8 mouse cellular contexts compared by ENCODE assay signal in the genomic region with DNA sequence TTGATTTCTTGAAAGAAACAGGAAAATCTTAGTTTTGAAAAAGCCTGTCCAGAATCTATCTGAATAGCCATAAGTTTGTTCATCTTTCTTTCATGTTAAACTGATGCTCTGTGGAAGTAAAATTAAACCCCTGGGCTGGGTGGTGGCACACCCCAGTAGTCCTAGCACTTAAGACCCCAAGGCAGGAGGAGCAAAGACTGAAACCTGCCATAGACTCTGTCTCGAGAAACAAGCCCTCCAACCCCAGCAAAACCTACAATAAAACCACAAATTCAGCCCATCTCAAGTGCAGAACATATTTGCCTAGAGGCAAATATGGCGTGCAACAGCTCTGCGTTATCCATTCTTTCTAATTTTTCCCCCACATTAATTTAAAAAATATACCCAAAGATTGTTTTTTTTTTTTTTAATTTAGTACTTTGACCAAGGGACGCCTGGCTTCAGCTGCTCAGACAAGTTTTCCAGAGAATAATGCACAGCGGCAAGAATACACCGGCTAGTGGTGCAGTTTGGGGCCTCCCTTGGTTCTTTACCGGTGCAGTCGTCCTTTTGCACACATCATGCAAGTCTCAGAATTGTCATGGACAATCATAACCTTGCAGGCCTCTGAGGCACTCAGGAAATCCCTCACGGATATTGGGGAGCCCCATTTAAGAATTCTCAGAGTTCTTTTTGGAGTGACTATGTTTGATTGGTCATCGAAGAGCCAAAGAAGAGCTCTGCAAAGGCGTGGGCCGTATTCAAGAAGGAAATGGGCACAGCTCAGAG. TPM values are rescaled to one million over a fixed set of nuclear protein-coding genes. Genes with fewer than 3 reads are reported as not detected.
DNase-seq lines count a peak whose midpoint lies in the region; ATAC-seq and TF ChIP-seq lines count a peak whose summit lies in the region.

No protein-coding gene starts in this region.

- peak overlapping the region; percentile 70 for H3K4me3 ChIP-seq in heart, embryonic 13.5 days
- peak overlapping the region; percentile 79 for H3K4me3 ChIP-seq in bone marrow macrophage, adult 2 months (ENCODE audit: insufficient read depth, low read length)
- peak overlapping the region; percentile 75 for H3K4me3 ChIP-seq in hindbrain, embryonic 11.5 days (ENCODE audit: low read depth, low read length)
- H3K4me3 ChIP-seq in midbrain, embryonic 11.5 days (ENCODE audit: low read depth, low read length) = peak overlapping the region; percentile 88; the same call in 1 of the 2 replicates

- H3K9me3 ChIP-seq in heart, embryonic 13.5 days = no peaks in the 10 kb centered on the region
- H3K9me3 ChIP-seq in hindbrain, embryonic 11.5 days (ENCODE audit: control insufficient read depth, low read length) = no peaks in the 10 kb centered on the region
- H3K9me3 ChIP-seq in midbrain, embryonic 11.5 days (ENCODE audit: control insufficient read depth, low read length) = no peaks in the 10 kb centered on the region

- TF ChIP-seq CTCF in bone marrow macrophage, adult 2 months (IDR thresholded peaks at IDR 0.05; ENCODE audit: low read depth, low read length) = no peak

- WGBS in heart, embryonic 13.5 days = 57% methylated on average over 12 of the region's 12 CpGs
- 58% methylated on average over 12 of the region's 12 CpGs for WGBS in hindbrain, embryonic 11.5 days
- WGBS in midbrain, embryonic 11.5 days = 53% methylated on average over 12 of the region's 12 CpGs

- H3K36me3 ChIP-seq in heart, embryonic 13.5 days = peaks cover 5% of the 10 kb centered on the region
- H3K36me3 ChIP-seq in hindbrain, embryonic 11.5 days (ENCODE audit: control insufficient read depth, insufficient read depth, low read length) = no peaks in the 10 kb centered on the region
- H3K36me3 ChIP-seq in midbrain, embryonic 11.5 days (ENCODE audit: control insufficient read depth, insufficient read depth, low read length) = no peaks in the 10 kb centered on the region

- peak overlapping the region; percentile 86 for H3K27ac ChIP-seq in heart, embryonic 13.5 days (replicated peaks)
- no peak overlapping the region for H3K27ac ChIP-seq in bone marrow macrophage, adult 2 months (ENCODE audit: insufficient read depth, low read depth, low read length)
- no peak overlapping the region for H3K27ac ChIP-seq in hindbrain, embryonic 11.5 days (ENCODE audit: low read depth, low read length)
- H3K27ac ChIP-seq in midbrain, embryonic 11.5 days (ENCODE audit: low read depth, low read length) = no peak overlapping the region

- H3K9ac ChIP-seq in heart, embryonic 13.5 days = peak overlapping the region; percentile 83
- H3K9ac ChIP-seq in hindbrain, embryonic 11.5 days (ENCODE audit: low read depth, low read length) = no peak overlapping the region
- H3K9ac ChIP-seq in midbrain, embryonic 11.5 days (ENCODE audit: low read length) = peak overlapping the region; percentile 95; the same call in 1 of the 2 replicates

- peaks cover 77% of the 10 kb centered on the region for H3K4me1 ChIP-seq in heart, embryonic 13.5 days
- peaks cover 9% of the 10 kb centered on the region for H3K4me1 ChIP-seq in bone marrow macrophage, adult 2 months (ENCODE audit: control insufficient read depth, insufficient read depth, low read length)
- peaks cover 2% of the 10 kb centered on the region; the same call in 1 of the 2 replicates for H3K4me1 ChIP-seq in hindbrain, embryonic 11.5 days (replicated peaks; ENCODE audit: control insufficient read depth, insufficient read depth, low read length)
- H3K4me1 ChIP-seq in midbrain, embryonic 11.5 days (ENCODE audit: control insufficient read depth, insufficient read depth, low read length) = peaks cover 17% of the 10 kb centered on the region

- no peak for ATAC-seq in heart, embryonic 13.5 days (ENCODE audit: extremely low read depth, insufficient number of reproducible peaks, low FRiP score, low TSS enrichment)
- peak; percentile 43 for ATAC-seq in hindbrain, embryonic 11.5 days (ENCODE audit: low FRiP score)
- ATAC-seq in midbrain, embryonic 11.5 days (ENCODE audit: low FRiP score) = no peak; the same call in 1 of the 2 replicates

- no peak for TF ChIP-seq POLR2A in bone marrow macrophage, adult 2 months (IDR thresholded peaks at IDR 0.05; ENCODE audit: borderline replicate concordance, low read depth, low read length)

- H3K4me2 ChIP-seq in heart, embryonic 13.5 days = peak overlapping the region; percentile 74
- H3K4me2 ChIP-seq in hindbrain, embryonic 11.5 days (replicated peaks; ENCODE audit: low read depth, low read length) = peak overlapping the region; percentile 22
- peak overlapping the region; percentile 62 for H3K4me2 ChIP-seq in midbrain, embryonic 11.5 days

- no peak for DNase-seq in heart, adult 8-10 months (ENCODE audit: low spot score)
- DNase-seq in hindbrain, embryonic 11.5 days (ENCODE audit: low spot score) = no peak
- peak; percentile 49 for DNase-seq in midbrain, embryonic 11.5 days (ENCODE audit: low spot score, missing footprints)
- no peak for DNase-seq in adrenal gland, adult (ENCODE audit: inconsistent age in 2 of 2, low spot score in 1 of 2)
- no peak for DNase-seq in adipocyte (ENCODE audit: low spot score)
- no peak for DNase-seq in adrenal gland, postnatal 10 days

- no peaks in the 10 kb centered on the region for H3K27me3 ChIP-seq in heart, embryonic 13.5 days (replicated peaks)
- H3K27me3 ChIP-seq in hindbrain, embryonic 11.5 days (ENCODE audit: control insufficient read depth, insufficient read depth, low read length) = no peaks in the 10 kb centered on the region
- no peaks in the 10 kb centered on the region for H3K27me3 ChIP-seq in midbrain, embryonic 11.5 days (ENCODE audit: control insufficient read depth, insufficient read depth, low read length)

RNA-seq across cellular contexts. Expression of gene Dcp1b, which starts 0.6 kb away (rescaled TPM):
- polyA plus RNA-seq in heart, embryonic 13.5 days (2015; fragmentation: Nextera tagmentation; extraction: Ambion mirVana) = 6.0 and 6.3 TPM in 2 replicates
- total RNA-seq in heart, adult 8-10 months (2022) = 1 to 10 TPM; 2.2 to 3.6 (median 2.3) TPM
- 10.0 and 13.4 TPM in 2 replicates for polyA plus RNA-seq in bone marrow macrophage, adult 2 months (2012; ENCODE audit: insufficient read depth, insufficient read length, missing spikeins)
- 10.8 and 10.9 TPM in 2 replicates for polyA plus RNA-seq in hindbrain, embryonic 11.5 days (2014; fragmentation: Nextera tagmentation; extraction: Ambion mirVana)
- 9.9 and 11.2 TPM in 2 replicates for polyA plus RNA-seq in midbrain, embryonic 11.5 days (2014; fragmentation: Nextera tagmentation; extraction: Ambion mirVana)
- total RNA-seq in adrenal gland, postnatal 10 days (2021) = 10 to 100 TPM; 10.7 to 17.4 TPM

RNA-seq across cellular contexts. Expression of gene Cacna1c, which starts 21.7 kb away (rescaled TPM):
- polyA plus RNA-seq in heart, embryonic 13.5 days (2015; fragmentation: Nextera tagmentation; extraction: Ambion mirVana) = 41.8 and 43.3 TPM in 2 replicates
- total RNA-seq in heart, adult 8-10 months (2022) = 100 to 1,000 TPM; 227 to 263 (median 245) TPM
- polyA plus RNA-seq in bone marrow macrophage, adult 2 months (2012; ENCODE audit: insufficient read depth, insufficient read length, missing spikeins) = 0.11 and 0.19 TPM in 2 replicates
- 3.6 and 4.0 TPM in 2 replicates for polyA plus RNA-seq in hindbrain, embryonic 11.5 days (2014; fragmentation: Nextera tagmentation; extraction: Ambion mirVana)
- polyA plus RNA-seq in midbrain, embryonic 11.5 days (2014; fragmentation: Nextera tagmentation; extraction: Ambion mirVana) = 2.0 and 2.1 TPM in 2 replicates
- 10 to 100 TPM; 39.2 to 58.2 TPM for total RNA-seq in adrenal gland, postnatal 10 days (2021)

Comparison
In these comparisons a context has a peak if more than half of its experiments do, and no peak if none do; other contexts are left out.
1. H3K4me2 ChIP-seq: peak in every context shown above with its lines; median percentile 74 in heart, embryonic 13.5 days; 62 in midbrain, embryonic 11.5 days; 22 in hindbrain, embryonic 11.5 days.